Mouse (Mus musculus) B cell, adult 2 months (primary cell): Measurements from ENCODE around the gene Elovl3.
"Not testable (repeated sequence)": the region's sequence is repeated elsewhere in the genome, so short reads cannot be mapped to it uniquely, and the experiment has no call there.

Experiments
- DNase-seq, 2 experiments: peaks; one replicate each; pipeline ENCODE4 v3.0.0; 2022

Elovl3 gene

DNA sequence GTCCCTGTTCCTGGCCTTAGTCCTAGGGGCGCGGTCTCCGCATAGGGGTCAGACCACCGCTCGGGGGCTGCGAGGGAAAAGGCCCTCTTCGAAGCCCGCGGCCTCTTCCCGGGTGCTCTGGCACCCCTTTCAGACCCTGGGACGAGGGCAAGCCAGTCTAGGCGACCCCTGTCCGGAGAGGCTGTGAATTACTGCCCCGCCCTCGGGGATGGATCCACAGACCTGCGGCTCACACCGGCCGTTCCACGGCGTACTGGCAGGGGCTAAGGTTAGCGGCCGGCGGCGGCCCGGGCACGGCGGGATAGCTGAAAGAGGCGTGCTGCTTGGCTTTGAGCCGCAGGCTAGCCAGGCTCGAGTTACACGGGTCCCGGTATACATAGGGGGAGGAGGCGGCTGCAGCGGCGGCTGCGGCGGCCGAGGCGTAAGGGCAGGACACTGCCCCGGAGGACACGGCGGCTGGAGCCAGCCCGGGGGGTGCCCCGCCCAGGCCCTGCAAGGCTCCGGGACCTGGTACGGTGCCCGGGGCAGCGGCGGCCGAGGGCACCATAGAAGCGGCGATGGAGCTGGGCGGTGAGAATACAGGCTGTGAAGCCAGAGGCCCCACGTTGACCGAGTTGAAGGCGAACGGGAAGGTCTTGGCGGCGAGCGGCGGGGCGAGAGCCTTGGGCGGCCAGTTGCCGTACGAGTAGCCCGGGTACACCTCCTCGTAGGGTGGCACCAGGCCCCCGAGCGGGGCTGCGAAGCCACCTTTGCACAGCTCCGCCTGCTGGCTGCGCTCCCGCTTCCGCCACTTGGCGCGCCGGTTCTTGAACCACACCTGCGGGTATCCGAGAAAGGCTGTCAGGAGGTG lies 4.3 kb downstream of the Elovl3 start:
- peak; percentile 79 to 82 for DNase-seq

DNA sequence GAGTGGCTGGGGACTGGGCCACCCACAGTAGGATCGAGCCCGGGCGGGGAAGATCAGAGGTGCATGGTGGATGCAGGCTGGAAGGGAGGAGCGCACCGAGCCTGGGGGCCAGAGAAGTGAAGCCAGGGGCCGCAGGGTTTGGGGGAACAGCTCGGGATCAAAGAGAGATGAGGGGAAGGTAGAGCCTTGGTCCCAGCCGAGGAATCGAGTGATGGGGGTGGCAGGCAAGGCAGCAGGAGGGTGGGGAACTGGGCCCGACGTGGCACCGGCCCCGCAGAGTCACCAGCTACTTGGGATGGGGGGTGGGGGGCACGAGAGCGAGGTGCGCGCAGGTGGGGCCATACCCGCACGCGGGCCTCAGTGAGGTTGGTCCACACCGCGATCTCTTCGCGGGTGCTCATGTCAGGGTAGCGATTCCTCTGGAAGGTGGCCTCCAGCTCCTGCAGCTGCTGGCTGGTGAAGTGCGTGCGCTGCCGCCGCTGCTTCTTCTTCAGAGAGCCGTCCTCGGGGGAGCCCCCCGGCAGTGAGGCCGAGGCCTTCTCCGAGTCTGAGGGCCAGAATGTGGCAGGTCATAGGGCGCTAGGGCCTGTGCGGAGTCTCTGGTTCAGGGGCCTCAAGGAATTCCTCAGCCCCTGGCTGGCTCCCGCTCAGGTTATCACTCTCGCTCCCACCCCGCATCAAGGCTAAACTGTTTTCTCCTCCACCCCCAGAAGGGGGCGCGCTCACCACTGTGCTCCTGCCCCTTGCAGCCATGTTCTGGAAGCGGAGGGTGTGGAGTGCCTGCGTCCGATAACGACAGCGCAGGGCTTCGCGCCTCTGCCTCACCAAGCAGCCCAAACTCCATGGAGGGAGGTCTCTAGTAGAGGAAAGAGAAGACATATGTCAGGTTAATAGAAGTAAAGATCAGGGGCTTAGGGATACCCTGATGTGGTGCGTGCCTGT lies 5.2 kb downstream of the Elovl3 start:
- DNase-seq, result peak; percentile 92 to 94

DNA sequence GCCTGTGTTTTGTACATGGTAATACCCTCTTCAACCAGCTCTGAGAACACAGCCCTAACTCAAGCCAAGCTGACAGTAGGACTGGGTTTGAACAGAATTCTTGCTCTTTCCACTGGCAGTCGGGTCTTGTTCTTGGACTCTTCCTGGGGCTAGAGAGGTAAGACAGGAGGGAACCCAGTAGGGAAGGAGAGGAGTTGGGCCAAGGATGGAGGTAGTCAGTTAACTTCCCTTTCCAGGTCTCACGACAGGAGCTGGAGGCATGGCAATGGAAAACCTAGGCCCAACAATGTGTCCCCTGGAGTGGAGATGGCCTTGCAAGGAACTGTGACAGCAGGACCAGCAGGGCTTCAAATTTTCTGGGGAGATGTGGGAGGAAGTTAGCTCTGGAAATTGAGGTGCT lies 8.6 kb downstream of the Elovl3 start:
- DNase-seq, result no peak

DNA sequence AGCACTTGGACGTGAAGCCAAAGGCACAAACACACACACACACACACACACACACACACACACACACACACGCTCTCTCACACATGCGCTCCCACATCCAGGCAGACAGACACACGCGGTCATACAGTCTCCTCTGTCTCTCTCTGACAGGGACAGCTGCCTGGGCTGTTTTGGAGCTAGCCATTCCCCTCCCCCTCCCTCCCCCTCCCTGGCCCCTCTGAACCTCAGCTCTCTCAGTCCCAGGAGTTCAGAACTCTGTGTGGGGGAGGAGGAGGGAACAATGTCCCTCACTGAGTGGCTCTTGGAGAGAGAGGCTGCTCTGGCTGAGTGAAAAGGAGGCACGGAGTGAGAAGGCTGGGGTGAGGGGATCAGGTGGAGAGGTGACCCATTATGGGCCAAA lies 9.4 kb downstream of the Elovl3 start:
- no peak for DNase-seq

DNA sequence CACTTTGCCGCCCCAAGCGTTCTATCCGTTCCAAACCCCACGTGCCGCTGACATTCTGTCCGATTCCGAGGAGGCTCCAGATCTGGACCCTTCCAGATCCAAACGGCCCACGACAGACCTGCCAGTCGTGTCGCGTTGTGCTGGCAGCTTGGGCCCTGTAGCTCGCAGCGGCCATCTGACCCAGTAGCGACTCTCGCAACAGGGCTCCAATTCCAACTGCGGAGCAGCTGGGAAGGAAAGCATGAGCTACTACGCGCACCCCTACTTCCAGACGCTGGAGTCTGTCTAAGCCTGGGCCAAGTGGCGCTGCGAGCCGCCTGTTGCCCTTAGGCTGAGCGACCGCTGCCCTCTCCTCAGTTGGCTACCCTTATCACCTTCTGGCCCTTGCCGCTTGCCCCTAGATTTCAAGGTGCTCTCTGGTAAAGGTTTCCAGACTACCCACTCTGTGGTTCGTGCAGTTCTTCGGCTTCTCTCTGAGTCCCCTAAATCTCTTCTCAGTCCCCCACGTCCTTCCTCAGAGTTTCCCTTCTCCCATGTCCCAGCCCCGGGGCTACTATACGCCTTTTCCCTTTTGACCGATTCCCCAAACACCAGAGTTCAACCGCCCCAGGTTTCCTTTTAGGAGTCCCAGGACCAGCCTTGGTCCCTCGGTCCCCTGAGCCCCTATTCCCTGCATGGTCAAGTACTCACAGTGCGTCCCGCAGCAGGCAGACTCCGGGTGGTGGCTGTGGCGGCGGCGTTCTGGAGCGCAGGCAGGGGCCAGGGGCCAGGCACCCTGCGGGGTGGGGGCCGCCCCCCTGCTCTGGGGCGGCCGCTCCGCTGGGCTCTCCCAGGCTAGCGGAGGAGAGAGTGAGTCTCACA lies 16.0 kb downstream of the Elovl3 start, which contains the start of gene Pitx3:
TSS of gene Pitx3 (minus strand) at position 816 of the 861 bp plus-strand sequence.
- DNase-seq, result peak in 1 of 2 experiments; percentile 32

DNA sequence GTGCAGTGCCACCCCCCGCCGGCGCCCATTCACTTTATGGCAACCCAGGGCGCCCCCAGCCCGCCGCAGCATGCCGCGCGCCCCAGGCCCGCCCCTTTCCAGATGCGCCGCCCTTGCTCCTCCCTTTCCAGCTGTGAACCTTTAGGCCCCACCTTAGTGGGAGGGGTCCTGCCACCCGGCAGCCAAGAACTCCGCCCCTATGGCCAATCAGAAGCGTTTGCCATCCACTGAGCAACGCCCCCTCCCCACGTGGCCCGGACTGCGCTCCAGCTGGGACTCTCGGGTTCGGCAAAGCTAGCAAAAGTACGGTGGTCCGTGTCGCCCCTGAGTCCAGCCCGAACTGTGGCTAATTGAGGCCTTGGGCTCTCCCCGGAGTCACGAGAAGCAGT lies 16.7 kb downstream of the Elovl3 start:
- peak; percentile 77 to 80 for DNase-seq

DNA sequence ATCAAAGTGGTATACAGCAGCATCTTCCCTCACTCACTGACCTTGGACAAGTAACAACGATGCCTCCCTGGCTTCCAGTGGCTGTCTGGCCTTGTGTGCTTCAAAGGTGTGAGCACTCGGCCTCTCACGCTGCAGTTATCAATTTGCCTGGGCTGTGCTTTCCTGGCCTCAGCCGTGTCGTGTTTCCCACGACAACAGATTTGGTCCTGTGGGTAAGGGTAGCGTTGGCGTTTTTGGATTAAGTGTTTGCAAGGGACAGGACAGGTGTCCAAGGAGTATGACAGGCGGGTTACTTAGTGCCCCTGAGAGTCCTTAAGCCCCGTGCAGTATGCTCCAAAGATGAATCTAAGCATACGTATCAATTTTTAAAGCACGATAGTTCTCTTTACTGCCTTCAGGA lies 17.4 kb downstream of the Elovl3 start:
- DNase-seq, result no peak

DNA sequence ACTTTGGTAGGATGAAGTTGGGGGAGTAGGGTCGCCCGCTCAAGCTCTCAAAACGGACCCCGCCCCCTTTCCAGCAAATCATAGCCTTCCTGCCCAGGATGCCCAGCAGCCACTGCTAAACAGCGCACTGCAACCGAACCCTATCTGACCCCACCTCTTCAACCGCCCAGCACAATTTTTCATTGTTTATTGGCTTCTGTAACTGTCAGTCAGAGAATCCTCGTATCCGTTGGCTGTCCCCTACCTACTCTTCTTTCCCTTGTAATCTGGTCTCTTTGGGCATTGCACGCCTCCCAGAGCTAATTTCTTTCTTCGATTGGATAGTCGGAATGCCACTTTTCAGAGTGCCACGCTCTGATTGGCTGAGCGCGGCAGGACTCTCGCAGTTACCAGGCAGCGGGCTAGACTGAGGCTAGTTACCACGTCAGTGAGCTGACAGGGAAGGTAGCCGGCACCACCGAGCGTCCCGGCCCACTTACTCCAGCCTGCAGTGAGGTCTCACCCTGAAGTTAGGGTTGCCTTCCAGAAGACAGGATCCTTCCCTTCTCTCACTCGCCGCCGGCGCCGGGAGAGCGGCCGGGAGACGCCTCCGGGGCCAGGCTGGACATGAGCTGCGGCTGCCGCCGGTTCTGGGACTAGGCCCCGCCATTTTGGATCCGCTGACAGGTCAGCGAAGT lies 20.6 kb downstream of the Elovl3 start, which contains the start of gene Gbf1:
TSS of gene Gbf1 (plus strand) at position 383 of the 677 bp plus-strand sequence.
- DNase-seq, result peak; percentile 85 to 87

DNA sequence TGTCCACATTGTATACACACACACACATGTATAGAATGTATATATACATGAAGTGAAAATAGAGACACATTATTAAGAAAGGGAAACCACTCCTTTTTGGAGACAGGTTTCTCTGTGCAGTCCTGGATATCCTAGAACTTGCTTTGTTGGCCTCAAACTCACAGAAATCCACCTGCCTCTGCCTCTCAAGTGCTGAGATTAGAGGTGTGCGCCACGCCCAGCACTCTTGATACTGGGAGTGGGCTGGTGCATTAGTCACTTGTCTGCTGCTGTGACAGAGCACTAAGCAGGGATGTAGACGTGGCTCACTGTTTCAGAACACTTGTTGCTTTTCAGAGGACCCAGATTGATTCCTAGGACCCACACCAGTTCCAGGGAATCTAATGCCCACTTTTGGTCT lies 34.3 kb downstream of the Elovl3 start:
- DNase-seq, result no peak

DNA sequence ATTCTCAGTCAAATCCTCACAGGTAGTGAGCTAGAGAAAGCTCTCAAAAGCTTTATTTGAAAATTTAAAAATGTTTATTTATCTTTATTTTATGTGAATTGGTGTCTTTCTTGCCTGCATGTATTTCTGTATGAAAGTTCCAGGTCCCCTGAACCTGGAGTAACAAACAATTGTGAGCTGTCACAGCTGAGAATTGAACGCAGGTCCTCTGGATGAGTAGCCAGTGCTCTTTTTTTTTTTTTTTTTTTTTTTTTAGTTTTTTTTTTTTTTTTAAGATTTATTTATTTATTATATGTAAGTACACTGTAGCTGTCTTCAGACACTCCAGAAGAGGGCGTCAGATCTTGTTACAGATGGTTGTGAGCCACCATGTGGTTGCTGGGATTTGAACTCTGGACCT lies 35.5 kb downstream of the Elovl3 start:
- DNase-seq, result not testable (repeated sequence)

DNA sequence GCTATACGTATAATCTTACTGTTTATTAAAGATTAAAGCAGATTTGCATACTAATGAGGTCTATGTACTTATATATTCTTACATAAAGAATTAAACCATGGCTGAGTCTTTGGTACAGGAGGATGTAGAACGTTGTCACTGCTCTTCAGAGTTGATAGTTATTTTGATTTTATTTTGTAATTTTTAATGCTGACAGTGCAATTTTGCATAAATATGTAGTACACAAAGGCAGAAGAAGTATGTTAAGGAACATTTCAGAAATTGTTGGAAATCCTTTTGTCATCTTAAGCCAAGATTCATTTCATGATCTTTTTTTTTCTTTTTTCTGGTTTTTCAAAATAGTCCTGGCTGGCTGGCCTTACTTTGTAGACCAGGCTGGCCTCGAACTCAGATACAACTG lies 37.7 kb downstream of the Elovl3 start:
- DNase-seq, result no peak

DNA sequence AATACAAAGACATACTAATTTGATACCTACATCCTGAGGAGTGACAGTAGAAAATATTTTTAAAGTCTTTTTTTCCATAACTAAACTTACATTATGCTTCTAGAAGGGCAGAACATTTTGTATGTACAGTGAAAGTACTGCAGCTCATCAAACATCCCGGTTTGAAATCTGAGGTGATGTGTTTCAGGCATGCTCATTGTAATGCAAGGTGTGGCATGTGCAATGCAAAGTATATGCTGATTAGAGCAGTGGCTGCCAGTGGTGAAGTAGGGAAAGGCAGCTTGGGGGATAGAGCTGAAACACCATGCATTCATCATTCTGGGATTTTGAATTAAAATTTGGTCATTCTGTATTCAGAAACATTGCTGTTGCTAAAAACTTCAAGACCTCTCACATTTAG lies 38.2 kb downstream of the Elovl3 start:
- no peak for DNase-seq

DNA sequence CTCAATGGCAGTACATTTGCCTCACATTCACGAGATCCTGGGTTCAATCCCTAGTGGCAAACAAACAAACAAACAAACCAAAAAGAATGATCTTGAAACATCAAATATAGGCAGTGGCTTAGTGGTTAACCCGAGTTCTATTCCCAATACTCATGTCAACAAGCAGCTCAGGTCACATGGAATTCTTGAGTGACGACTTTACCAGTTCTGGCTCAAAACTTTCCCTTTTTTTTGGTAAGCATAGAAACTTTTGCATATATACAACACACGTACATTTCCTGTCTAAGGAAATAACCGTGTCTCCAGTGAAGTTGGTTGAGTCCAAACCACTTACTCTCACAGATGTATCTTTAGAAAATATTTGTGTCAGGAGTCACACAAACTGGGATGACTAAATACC lies 40.8 kb downstream of the Elovl3 start:
- DNase-seq, result no peak

DNA sequence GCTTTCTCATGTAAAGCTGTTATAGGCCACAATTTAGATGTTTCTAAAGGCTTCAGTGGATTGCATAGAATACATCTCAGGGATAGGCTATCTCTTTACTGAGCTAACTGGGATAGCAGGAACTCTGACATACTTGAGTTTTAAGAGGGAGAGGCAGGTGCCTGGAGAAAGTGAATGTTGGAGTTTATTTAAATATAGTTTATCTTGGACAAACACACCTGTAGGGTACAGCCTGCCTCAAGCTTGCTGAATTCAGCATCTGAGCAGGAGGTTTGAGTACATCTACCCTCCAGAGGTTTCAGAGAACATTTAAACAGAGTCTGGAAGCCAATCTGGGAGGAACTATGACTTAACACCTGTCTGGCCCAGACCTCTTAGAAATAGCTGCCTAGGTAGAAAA lies 43.5 kb downstream of the Elovl3 start:
- DNase-seq, result no peak

DNA sequence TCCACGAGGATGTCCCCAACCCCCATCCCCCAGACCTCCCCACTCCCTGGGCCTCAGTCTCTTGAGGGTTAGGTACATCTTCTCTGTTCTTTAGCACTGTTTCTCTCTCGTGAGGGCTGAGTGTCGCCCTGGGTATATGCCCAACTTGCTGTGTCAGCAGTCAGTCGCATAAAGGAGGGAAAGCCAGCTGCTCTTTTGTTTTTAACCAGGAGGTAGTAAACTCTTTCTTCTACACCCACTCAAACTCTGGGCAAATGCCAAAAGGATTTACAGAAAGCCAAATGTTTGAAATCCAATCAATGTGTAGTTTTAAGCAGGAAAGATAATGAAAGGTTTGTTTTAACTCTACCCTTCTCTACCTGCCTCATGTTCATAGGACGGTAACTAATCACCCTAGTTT lies 45.3 kb downstream of the Elovl3 start:
- DNase-seq, result no peak

DNA sequence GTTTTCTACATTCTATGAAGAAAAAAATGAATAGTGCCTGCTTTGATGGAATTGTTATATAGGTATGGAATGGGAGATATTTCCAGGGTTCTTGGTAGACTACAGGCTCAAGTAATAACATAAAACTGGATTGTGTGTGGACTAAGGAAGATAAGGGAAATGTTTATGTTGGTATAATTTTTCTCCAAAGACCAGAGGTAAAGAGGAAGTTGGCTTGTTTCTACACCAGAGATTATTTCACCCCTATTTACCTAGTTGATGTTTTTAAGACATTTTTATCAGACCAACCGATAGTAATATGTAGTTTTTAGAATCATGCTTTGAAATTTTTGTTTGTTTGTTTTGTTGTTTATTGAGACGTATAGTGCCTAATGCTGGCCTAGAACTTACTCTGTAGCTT lies 48.6 kb downstream of the Elovl3 start:
- no peak for DNase-seq

DNA sequence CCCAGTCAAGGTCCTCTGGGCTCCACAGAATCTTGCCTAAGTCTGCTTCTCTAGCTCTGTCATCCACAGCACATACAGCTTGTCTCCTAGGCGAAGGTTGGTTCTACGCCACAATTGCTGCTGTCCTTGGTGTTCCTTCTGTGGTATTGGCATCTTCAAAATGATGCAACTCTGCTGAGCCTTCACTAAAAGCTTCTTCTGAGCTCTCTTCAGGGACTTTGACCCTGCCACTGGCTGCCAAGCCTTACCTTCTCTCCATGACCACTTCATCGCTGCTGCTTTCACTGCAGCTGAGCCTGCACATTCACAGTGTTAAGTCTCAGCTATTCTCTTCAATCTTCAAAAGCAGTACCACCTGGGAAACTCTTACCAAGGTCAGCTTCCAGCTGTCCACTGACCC lies 50.5 kb downstream of the Elovl3 start:
- no peak for DNase-seq
